Mouse (Mus musculus) embryonic stem cell, embryonic (primary cell): ENCODE measurements around the gene Efcab5.

Experiments
- CTCF ChIA-PET, 4 experiments: fragments of 300-600 bp in 2 of 4; fragments of 350-600 bp in 2 of 4; sonication (Branson Sonifier 250); formaldehyde crosslinking; loops; one replicate each; lab custom pipeline; 2022; ENCODE audit warnings: inconsistent platforms in 2 of 4; lab: Charles Lee
- POLR2A ChIA-PET, 4 experiments: fragments of 300-600 bp in 2 of 4; fragments of 350-600 bp in 2 of 4; sonication (Branson Sonifier 250); formaldehyde crosslinking; loops; one replicate each; lab custom pipeline; 2022; ENCODE audit warnings: antibody characterized with exemption in 4 of 4, inconsistent platforms in 1 of 4; lab: Charles Lee

Efcab5 gene

DNA sequence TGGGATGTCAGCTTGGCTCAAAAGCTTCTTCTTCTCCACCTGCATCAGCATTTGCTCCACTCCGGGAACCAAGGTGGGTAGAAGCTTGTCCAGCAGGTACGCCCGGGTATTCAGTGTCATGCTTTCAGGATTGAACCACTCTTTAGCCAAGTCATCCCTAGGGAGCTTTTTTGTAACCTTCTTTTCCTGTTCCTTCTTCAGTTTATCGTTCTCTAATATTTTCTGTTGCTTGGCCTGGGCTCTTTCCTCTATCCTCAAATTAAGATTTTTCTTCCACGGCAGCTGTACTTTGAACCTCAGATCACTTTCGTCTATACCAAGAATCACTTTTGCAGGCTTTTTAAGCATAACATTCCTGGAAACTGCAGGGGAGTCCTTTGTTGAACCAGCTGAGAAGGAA lies at the start of gene Efcab5:
TSS of gene Efcab5 (minus strand) at position 101 of the 400 bp plus-strand sequence.
- CTCF ChIA-PET = no interaction called here
- POLR2A ChIA-PET = no interaction called here

DNA sequence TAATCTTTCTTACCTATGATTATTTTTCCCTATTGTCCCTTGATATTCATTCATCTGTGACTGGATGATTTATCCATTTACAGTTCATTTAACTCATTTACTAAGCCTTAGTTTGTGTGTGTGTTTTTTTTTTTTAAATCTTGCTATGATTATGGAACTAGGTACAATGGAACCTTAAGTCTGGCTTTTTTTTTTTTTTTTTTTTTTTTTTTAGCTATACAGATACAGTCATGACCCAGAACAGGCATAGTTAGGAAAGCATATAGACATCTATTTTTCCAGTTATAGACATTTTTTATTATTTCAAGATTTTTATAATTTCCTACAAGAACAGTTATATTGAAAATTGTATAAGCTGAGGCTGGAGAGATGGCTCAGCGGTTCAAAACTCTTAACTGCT lies 46.5 kb upstream of the Efcab5 start:
- CTCF ChIA-PET = interaction anchor here in 1 of 4 experiments (0.6 kb wide), 1 partner anchor 88 kb away, joined by 3 read pairs; no protein-coding TSS in a partner anchor
- POLR2A ChIA-PET = interaction anchor here in 1 of 4 experiments (0.6 kb wide), 1 partner anchor 845 kb away, joined by 5 read pairs; no protein-coding TSS in a partner anchor

- CTCF ChIA-PET = no interaction called here
These were observed 42.7 kb upstream of the Efcab5 start for GRCm38 (mm10) chr11:77231514-77231913.

DNA sequence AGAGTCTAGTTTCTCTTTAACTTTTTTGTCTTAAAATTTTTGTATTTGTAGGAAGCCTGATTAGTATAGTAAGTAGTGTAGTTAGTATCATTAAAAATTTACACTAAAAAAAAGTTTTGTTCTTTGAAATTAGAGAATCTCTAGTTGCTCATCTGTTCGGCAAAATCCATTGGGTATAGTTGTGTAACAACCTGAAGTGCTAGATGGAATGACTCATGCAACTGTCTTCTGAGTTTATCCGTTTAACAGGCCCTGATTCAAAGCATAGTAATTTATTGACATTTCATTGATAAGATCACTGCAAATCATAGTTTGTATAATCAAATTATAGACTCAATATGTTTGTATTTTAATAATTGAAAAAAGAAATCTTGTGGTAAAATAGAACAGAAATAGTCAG lies 42.0 kb upstream of the Efcab5 start:
- CTCF ChIA-PET = no interaction called here

More at GRCm38 (mm10) chr11:77231514-77231913, 42.7 kb upstream of the Efcab5 start:
- POLR2A ChIA-PET = no interaction called here

GRCm38 (mm10) chr11:77216761-77217130 lies 28.0 kb upstream of the Efcab5 start:
- CTCF ChIA-PET = interaction anchor here in 2 of 4 experiments (0.7 to 1.1 kb wide), 2 partner anchors 84 to 251 kb away, joined by 3 to 5 read pairs; no protein-coding TSS in a partner anchor
- POLR2A ChIA-PET = interaction anchor here in 3 of 4 experiments (0.6 to 1.5 kb wide), 5 partner anchors 11 to 571 kb away, joined by 3 to 4 read pairs (median 3); partner anchors contain the start of genes Gm10277 (in 1 of the 3) and Gosr1 (in 1 of the 3)

More for the DNA sequence above, 42.0 kb upstream of the Efcab5 start:
- POLR2A ChIA-PET = no interaction called here

DNA sequence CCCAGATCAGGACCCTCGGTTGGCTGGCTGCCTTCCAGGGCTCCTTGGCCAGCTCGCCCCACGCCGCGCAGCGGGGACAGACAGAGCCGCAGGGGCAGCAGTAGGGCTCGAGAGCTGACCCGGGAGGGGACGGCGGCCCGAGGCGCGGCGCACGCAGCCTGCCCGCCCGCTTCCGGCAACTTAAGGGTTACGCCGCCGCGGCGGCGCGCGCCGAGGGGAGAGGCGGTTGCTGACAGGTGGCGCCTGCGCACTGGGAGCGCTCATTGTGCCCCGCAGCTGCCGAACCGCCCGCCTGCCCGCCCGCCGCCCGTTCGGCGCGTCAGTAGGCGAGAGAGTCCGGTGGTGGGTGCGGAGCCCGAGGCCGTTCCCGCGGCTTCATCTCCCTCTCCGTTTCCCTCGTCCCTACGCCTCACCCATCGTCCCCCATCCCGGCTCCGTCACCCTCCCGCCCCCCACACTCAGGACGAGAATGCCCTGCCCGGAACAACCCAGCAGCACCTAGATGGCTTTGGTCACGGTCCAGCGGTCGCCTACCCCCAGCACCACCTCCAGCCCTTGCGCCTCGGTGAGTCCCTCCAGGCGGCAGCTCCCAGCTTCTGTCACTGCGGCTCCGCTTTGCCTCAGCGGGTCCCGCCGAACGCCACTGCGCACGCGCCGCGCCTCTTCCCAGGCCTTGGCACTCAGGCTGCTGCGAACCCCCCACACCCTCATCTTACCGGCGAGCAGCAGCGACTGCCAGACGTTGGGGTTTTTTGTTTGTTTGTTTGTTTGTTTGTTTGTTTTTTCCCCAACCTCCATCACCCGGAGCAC lies 27.4 kb upstream of the Efcab5 start, which contains the start of gene Ssh2:
TSS of gene Ssh2 (plus strand) at position 337 of the 810 bp plus-strand sequence.
- CTCF ChIA-PET = interaction anchor here in 3 of 4 experiments (0.6 to 2.1 kb wide), 6 partner anchors 109 to 252 kb away, joined by 3 to 11 read pairs (median 4); no protein-coding TSS in a partner anchor
- POLR2A ChIA-PET = interaction anchor here in 3 of 4 experiments (0.6 to 2.2 kb wide), 10 partner anchors 11 to 571 kb away, joined by 3 to 5 read pairs (median 3); partner anchors contain the start of genes Gm10277 (in 1 of the 3), Gosr1 (in 1 of the 3) and Taok1 (in 1 of the 3)

- ChIA-PET POLR2A (interaction anchor here in 2 of 4 experiments (0.8 to 2.2 kb wide), 9 partner anchors 12 to 452 kb away, joined by 3 to 5 read pairs (median 3); partner anchors contain the start of genes Gosr1 (in 1 of the 2) and Taok1 (in 1 of the 2)), CTCF (interaction anchor here in 3 of 4 experiments (0.6 to 2.1 kb wide), 7 partner anchors 82 to 252 kb away, joined by 3 to 11 read pairs (median 4); no protein-coding TSS in a partner anchor)
These were observed 26.7 kb upstream of the Efcab5 start for GRCm38 (mm10) chr11:77215483-77215882.

DNA sequence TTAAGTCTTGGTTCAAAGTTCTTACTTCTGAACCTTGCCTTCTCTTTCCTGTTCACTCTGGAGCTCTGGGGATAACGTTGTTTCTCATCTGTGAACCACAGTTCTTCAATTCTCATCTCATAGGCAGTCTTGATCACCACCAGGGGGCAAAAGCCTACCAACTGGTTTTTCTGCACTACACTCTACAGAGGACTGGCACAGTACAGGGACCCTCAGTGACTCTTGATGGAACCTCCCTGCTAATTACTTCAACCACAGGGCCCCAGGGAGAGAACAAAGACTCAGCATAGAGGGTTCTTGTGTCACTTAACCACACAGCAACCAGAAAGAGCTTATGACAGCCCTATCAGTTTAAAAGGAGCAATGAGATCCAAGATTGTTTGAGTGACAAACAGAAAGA lies 26.0 kb upstream of the Efcab5 start:
- ChIA-PET POLR2A (interaction anchor here in 3 of 4 experiments (0.6 to 2.2 kb wide), 5 partner anchors 15 to 449 kb away, joined by 3 to 5 read pairs (median 4); no protein-coding TSS in a partner anchor), CTCF (interaction anchor here in 3 of 4 experiments (0.5 to 2.1 kb wide), 6 partner anchors 81 to 415 kb away, joined by 3 to 10 read pairs (median 4); no protein-coding TSS in a partner anchor)

GRCm38 (mm10) chr11:77214142-77214692 lies 25.4 kb upstream of the Efcab5 start:
- CTCF ChIA-PET = interaction anchor here in 3 of 4 experiments (0.5 to 1.6 kb wide), 3 partner anchors 95 to 415 kb away, joined by 3 to 4 read pairs (median 3); no protein-coding TSS in a partner anchor
- POLR2A ChIA-PET = interaction anchor here in 3 of 4 experiments (0.6 to 2.2 kb wide), 3 partner anchors 15 to 449 kb away, joined by 3 to 4 read pairs (median 4); no protein-coding TSS in a partner anchor

- ChIA-PET POLR2A (no interaction called here), CTCF (no interaction called here)
These were observed 11.9 kb upstream of the Efcab5 start for GRCm38 (mm10) chr11:77200703-77201102.

GRCm38 (mm10) chr11:77199636-77200035 lies 10.9 kb upstream of the Efcab5 start:
- ChIA-PET CTCF (no interaction called here), POLR2A (interaction anchor here in 2 of 4 experiments (0.8 to 1.0 kb wide), 2 partner anchors 15 to 16 kb away, joined by 3 to 4 read pairs; partner anchors contain the start of gene Ssh2 (in 1 of the 2))

DNA sequence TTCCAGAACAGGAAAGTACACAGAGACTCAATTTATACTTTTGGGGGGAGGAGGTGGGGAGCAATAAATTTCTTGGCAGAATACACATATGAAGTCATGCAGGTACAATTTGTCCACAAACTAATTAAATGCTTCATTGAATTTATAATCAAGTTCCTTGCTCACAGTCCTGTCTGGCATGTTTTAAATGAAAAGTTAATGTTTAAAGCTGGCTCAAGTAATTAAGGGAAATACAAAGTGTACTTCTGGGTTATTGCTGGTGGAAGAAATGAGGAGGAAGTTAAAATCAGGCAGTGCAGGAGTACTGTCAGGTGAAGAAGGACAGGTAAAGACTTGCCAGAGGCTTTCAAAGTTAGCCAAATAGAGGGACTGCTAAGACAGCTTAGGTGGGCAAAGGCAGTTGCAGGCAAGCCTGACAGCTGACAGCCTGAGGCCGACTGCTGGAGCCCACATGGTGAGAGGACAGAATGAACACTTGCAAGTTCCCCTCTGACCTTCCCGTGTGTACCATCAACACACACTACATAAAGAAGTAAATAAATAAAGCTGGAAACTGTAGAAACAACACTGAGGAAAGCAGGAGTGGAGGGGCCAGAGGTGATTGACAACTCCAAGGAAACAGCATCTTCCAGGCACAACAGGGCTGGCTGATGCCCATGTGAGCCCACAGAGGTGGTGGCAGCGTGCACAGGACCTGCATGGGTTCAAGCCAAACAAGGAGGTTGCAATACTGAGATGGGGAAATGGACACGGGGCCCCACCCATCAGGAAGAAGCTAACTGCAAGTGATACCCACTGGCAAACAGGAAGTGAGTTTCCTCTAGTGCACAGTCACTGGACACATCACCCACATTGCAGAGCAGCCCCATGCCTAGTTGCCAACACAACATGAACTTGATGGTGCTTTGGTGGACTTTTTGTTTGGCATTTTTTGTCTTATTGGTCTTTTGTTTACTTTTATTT lies 7.7 kb upstream of the Efcab5 start:
- ChIA-PET CTCF (no interaction called here), POLR2A (interaction anchor here in 1 of 4 experiments (1.0 kb wide), 1 partner anchor 46 kb away, joined by 3 read pairs; no protein-coding TSS in a partner anchor)

- POLR2A ChIA-PET = no interaction called here
- CTCF ChIA-PET = interaction anchor here in 1 of 4 experiments (0.6 kb wide), 1 partner anchor 237 kb away, joined by 3 read pairs; no protein-coding TSS in a partner anchor
These were observed 6.8 kb upstream of the Efcab5 start for GRCm38 (mm10) chr11:77195360-77196109.

DNA sequence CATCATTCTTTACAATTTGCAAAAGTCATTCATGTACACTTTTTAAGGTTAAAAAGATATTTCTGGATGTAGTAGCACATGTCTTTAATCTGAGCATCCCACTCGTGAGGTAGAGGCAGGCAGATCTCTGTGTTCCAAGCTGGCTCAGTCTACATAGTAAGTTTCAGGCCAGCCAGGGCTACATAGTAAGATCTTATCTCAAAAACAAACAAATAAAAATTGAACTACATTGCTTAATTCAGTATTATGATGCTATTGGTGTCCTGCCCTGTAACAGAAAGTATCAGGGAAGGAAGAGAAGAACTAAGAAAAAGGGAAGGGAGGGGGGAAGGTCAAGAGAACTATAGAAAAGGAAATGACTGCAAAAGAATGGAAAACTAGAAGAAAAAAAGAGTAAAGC lies 6.0 kb upstream of the Efcab5 start:
- CTCF ChIA-PET = interaction anchor here in 1 of 4 experiments (0.6 kb wide), 1 partner anchor 237 kb away, joined by 3 read pairs; no protein-coding TSS in a partner anchor

GRCm38 (mm10) chr11:77193941-77194553 lies 5.3 kb upstream of the Efcab5 start:
- ChIA-PET POLR2A (interaction anchor here in 2 of 4 experiments (0.6 to 0.7 kb wide), 2 partner anchors 19 to 171 kb away, joined by 3 to 5 read pairs; no protein-coding TSS in a partner anchor), CTCF (interaction anchor here in 1 of 4 experiments (0.7 kb wide), 1 partner anchor 306 kb away, joined by 4 read pairs; no protein-coding TSS in a partner anchor)

More for the DNA sequence above, 6.0 kb upstream of the Efcab5 start:
- POLR2A ChIA-PET = interaction anchor here in 1 of 4 experiments (0.6 kb wide), 1 partner anchor 20 kb away, joined by 3 read pairs; no protein-coding TSS in a partner anchor

DNA sequence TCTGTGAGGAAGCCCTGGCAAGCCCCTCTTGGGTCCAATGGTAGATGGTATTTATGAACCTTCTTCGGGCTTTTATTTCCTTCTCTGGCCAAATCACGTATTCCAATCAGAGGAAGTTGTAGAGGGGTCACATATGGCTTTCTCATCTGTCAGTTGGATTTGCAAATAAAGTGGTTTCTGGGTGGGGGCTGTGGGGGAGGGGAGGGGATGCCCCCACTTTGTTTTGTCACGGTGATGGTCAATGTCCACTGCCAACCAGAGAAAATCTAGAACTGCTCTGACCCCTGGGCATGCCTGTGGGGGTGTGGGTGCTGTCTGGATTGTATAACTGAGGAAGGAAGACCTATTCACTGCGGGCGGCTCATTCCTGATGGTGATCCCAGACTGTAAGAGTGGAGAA lies 4.6 kb upstream of the Efcab5 start:
- ChIA-PET POLR2A (interaction anchor here in 1 of 4 experiments (0.7 kb wide), 1 partner anchor 170 kb away, joined by 5 read pairs; no protein-coding TSS in a partner anchor), CTCF (no interaction called here)
